Mouse (Mus musculus) lung, postnatal 25 days (tissue): ENCODE data around the gene Copa.
A peak's percentile ranks its signal among the peaks of the same experiment; 100 is the strongest.

Experiments
- DNase-seq: peaks from one replicate; pipeline ENCODE4 v3.0.0; 2022; ENCODE audit warnings: low spot score

The Copa gene

GRCm38 (mm10) chr1:172143570-172143969, 61.2 kb downstream of the Copa start:
- peak; percentile 84 for DNase-seq

GRCm38 (mm10) chr1:172147835-172148278, 65.5 kb downstream of the Copa start, which contains the start of gene Dcaf8:
Gene Dcaf8, plus strand, starts transcription at chr1:172148084.
- peak; percentile 98 for DNase-seq

DNA sequence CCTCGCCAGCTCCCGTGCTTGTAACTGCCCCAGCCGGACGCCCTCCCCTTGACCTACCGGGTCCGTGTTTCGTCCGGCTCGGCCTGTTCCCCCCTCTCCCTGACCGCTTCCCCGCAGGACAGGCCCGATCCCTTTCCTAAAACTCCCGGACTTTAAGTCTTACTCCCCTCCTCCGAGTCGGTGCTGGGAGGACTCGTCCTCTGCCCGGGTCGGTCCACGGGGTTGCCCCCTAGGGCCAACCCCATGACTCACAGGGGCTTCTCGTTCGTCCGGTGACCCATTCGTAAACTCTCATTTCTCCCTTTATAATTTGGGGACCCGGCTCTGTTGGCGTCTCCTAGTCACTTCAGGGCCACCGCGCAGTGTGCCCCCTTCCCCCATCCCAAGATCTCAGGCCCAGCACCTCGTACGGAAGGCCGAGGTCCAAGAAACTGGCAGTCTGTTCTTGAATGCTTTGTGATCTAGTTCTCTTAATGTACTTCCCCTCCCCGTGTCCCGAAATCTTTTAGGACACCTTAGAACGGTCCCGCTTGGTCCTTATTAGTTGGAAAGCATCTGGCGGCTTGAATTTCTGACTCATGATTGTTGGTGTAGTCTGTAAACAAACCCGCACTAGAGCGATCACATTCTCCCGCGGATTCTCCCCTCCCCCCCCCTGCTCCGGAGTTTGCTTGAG, 66.1 kb downstream of the Copa start:
- peak; percentile 28 for DNase-seq

- peak; percentile 12 for DNase-seq
Observed at GRCm38 (mm10) chr1:172148955-172149815, 66.9 kb downstream of the Copa start.

DNA sequence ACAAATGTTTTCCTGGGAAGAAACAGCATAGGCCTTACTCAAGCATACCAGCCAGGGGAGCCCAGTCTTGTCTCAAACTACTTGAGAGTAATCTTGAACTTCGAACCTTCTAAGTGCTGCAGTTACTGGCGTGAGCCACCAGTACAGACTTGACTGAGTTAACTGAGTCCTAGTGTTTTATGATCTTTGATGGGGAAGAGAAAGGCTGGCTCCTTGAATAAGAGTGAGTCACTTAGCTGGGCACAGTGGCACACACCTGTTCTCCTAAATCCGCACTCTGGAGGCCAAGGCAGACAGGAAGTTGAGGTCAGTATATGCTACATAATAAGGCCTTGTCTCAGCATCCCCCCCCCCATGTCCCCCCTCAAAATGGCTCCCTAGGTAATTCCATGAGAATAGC, 72.2 kb downstream of the Copa start:
- DNase-seq: no peak

GRCm38 (mm10) chr1:172155518-172155917, 73.2 kb downstream of the Copa start:
- no peak for DNase-seq

DNA sequence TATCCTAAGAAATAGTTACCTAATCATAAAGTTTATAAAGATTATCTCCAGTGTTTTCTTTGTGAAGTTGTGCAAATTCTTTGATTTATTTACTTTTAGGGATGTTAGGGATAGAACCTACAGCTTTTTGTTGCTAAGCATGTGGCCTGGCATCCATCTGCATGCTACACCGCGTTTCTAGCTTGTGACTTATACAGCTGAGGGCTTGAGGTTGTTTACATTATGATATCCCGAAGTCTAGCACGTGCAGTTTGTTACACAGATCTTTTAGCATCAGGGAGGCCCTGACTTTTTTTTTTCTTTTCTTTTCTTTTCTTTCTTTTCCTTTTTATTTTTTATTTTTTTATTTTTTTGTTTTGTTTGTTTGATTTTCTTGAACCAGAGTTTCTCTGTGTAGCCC, 77.6 kb downstream of the Copa start:
- no peak for DNase-seq

DNA sequence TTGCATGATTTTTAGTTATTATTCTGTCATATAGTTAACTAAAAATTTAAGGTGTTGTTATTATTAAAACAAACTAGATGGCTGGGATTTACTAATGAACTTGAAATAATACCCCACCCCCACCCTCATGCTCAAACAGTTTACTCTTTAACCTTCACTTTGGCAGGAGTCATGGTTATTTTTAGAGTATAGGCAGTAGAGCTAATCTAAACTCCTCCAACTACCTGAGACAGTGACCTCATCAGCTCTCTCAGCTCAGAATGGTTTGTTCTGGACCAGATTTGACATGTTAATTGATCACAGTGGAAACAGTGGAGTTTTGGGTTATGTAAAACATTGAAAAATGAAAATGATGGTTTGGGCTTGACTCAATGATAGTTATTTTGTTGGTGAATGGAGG, 78.2 kb downstream of the Copa start:
- no peak for DNase-seq

DNA sequence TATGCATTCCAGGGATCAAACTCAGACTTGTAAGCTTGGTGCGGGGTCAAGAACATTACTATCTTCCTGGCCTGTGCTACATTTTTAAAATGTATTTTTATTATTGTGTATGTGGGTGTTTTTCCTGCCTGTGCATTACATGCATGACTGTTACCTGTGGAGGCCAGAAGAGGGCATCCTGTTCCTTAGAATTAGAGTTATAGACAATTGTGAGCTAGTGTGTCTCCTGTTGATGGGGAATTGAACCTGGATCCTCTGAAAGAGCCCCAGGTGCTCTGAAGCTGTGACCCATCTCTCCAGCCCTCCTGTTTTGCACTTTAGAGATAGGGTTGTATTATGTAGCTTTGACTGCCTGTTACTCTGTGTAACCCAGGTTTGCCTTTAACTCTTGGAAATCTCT, 79.7 kb downstream of the Copa start:
- DNase-seq: peak; percentile 45

DNA sequence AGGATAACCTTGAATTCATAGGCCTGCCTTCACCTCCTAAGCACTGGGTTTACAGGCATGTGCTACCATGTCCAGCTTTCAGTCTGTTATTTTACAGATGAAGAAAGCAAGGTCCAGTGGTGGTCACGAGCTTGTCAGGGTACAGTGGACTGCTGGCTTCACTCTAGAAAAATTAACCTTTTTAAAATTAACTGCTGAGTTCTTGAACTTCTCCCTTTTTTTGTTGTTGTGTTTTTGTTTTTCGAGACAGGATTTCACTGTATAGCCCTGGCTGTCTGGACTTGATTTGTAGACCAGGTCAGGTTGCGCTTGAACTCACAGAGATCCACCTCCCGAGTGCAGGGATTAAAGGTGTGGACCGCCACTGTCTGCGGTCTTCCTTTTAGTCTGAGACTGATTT, 80.6 kb downstream of the Copa start:
- DNase-seq: no peak

DNA sequence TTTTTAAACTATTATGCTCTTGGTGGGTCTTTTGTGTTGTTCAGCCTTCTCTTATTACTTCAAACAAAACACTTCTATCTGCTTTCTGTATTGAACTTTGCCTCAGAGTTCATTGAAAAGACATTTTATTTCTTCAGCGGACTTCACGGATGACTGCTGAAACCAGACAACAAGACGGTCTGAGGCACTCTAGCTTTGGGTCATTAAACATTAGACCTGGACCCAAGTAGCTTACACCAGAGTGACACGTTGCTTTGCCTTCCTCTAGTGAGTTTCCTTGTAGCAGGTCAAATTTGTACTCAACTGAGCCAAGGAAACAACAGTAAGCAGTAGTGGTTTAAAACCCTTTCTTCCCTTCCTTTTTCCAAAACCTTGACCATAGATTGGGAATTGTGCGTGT, 85.6 kb downstream of the Copa start:
- DNase-seq: no peak

- DNase-seq: no peak
Observed at GRCm38 (mm10) chr1:172169809-172170208, 87.5 kb downstream of the Copa start.
